Mouse (Mus musculus) Patski (cell line): Measurements from ENCODE around the gene 1700019N19Rik. TPM values are rescaled to one million over a fixed set of nuclear protein-coding genes. Genes with fewer than 3 reads are reported as not detected.
A peak's percentile ranks its signal among the peaks of the same experiment; 100 is the strongest.

ENCODE experiments used
- ATAC-seq: fragments of 100-300 bp; one replicate; pipeline ENCODE4 v1.8.0; 2021
- CTCF ChIA-PET: fragments of 350-600 bp; sonication (Branson Sonifier 250); formaldehyde crosslinking; loops from one replicate; lab custom pipeline; 2022; ENCODE audit warnings: inconsistent platforms; lab: Charles Lee
- POLR2A ChIA-PET: fragments of 350-600 bp; sonication (Branson Sonifier 250); formaldehyde crosslinking; loops from one replicate; lab custom pipeline; 2022; ENCODE audit warnings: antibody characterized with exemption, inconsistent platforms; lab: Charles Lee
- DNase-seq: peaks from one replicate; pipeline ENCODE4 v3.0.0-alpha.2; 2011; ENCODE audit warnings: low read depth, low spot score
- H3K27me3 ChIP-seq: fragments of 371-371 bp; one replicate; pipeline ENCODE4 v1.5.1; 2021
- CTCF ChIP-seq: fragments of 100-300 bp; IDR thresholded peaks from one replicate; pipeline ENCODE4 v1.5.1; 2021
- in situ Hi-C: fragments of 300-500 bp; cut with MboI; formaldehyde crosslinking; loops from 3 replicates; pipeline ENCODE4 v1.11.1; 2018; ENCODE audit warnings: low pct_unique_long_range_greater_than_20kb, mixed read lengths
- polyA plus RNA-seq: library from polyadenylated mRNA; unstranded; gene quantifications from one replicate; pipeline ENCODE4 v1.2.3, GENCODE M21; 2021

Gene 1700019N19Rik
- polyA plus RNA-seq, 1 experiment from 2014 or later = not detected

DNA sequence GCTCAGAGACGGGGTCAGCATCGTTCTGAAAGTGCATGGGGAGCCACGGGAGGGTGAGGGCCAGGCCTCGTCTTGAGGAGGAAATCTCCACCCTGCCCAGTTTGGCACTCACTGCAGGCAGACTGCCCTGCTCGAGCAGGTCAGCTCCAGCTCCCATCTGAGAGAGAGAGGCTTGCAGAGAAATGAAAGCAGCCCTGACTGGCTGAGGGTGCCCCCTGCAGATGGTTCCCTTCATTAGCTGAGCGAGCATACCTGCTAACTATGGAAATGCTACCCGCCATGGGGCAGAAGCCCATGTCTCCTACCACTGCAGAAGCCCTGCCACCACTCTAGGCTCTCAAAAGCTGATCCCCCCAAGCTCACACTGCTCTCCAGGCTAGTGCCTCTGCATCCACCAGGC lies 33.4 kb upstream of the 1700019N19Rik start:
- in situ Hi-C loops = no loop called here

DNA sequence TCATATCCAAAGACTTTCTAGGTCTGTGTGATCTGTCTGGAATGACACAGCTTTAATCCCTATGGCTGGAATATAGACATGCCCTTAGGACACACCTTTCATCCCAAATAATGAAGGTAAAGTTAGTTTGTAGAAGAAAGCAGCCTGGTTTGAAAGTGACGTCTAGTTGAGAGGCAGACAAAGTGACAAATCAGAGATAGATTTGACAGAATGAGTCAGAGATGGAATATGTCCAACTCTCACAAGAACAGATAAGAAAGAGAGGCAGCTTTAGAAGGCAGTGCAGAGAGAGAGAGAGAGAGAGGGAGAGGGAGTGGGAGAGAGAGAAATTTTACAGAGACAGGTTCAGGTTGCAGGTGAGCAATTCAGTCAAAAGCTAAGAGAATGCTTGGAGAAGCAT lies 30.1 kb upstream of the 1700019N19Rik start:
- CTCF ChIA-PET = no interaction called here
- ATAC-seq (no peak), DNase-seq (no peak)
- peaks cover 11% of the 10 kb centered on the region for H3K27me3 ChIP-seq
- POLR2A ChIA-PET = no interaction called here
- no peak for TF ChIP-seq CTCF
- in situ Hi-C loops = no loop called here

More for the DNA sequence above, 33.4 kb upstream of the 1700019N19Rik start:
- no peak for TF ChIP-seq CTCF
- H3K27me3 ChIP-seq = no peaks in the 10 kb centered on the region
- ChIA-PET POLR2A (no interaction called here), CTCF (no interaction called here)
- no peak for ATAC-seq
- DNase-seq = no peak

DNA sequence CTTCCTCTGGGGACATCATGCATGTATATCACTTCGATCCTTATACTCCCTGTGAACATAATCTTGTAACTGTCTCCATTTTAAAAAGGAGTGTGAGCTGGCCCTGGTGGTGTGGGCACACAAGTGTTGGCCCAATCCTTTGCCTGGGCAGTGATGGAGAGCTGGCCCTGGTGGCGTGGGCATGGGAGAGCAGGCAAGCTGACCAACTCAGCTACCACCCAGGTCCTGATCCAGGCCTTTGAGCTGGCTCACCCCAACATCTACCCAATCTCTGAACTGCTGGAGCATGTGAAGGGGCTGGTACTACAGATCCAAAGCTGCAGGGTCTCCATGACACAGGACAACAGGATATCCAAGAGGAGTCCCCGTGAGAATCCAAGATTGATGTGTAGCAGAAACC lies 29.0 kb upstream of the 1700019N19Rik start:
- no peak for TF ChIP-seq CTCF
- POLR2A ChIA-PET = interaction anchor here (0.6 kb wide), 1 partner anchor 167 kb away, joined by 4 read pairs; no protein-coding TSS in a partner anchor
- ATAC-seq (no peak), DNase-seq (no peak)
- peaks cover 11% of the 10 kb centered on the region for H3K27me3 ChIP-seq
- in situ Hi-C loops = no loop called here
- CTCF ChIA-PET = no interaction called here

GRCm38 (mm10) chr19:58822454-58823200 lies 28.4 kb upstream of the 1700019N19Rik start:
- H3K27me3 ChIP-seq = peaks cover 11% of the 10 kb centered on the region
- ChIA-PET POLR2A (interaction anchor here (0.6 kb wide), 1 partner anchor 167 kb away, joined by 4 read pairs; no protein-coding TSS in a partner anchor), CTCF (no interaction called here)
- ATAC-seq (peak; percentile 26), DNase-seq (no peak)
- in situ Hi-C loops = no loop called here
- no peak for TF ChIP-seq CTCF

DNA sequence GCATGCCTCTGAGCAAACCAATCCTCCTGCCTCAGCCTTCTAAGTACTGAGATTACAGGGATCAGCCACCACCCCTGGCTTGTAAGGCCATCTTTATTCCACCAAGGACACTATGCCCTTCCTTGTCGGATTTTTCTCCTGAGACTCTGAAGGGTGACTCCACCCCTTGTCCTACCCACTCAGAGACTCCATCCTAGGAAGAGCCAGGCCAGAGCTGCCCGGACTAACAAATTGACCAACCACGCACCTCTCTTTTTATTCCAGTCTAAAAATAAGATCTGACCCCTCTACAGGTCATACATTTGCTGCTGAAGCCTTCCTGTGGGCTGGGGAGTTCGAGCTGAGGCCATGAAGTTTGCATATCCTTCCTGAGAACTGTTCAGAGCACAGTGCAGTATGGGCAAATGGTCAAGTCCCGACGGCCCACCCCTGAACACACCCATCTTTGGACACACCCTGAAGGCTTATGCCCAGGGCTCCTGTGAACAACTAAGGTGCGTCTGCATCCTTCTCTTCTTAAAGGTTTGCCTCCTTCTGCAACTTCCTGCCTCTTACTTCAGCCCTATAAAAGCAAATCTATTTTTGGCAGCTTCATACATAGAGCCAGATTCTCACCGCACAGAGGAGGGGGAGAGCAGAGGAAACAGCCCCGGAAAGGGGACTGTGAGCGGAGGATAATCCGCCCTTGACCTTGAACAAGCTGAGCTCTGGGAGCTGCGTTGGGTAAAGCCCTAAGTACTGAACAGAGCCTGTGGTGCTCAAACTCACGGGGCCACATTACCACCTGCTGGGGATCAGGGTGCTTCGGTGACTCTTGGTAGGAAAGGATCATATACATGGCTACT lies 24.5 kb upstream of the 1700019N19Rik start:
- CTCF ChIA-PET = no interaction called here
- no peak for TF ChIP-seq CTCF
- in situ Hi-C loops = no loop called here
- POLR2A ChIA-PET = no interaction called here
- H3K27me3 ChIP-seq = peaks cover 21% of the 10 kb centered on the region
- no peak for ATAC-seq
- no peak for DNase-seq

- DNase-seq (no peak), ATAC-seq (no peak)
- no peak for TF ChIP-seq CTCF
- H3K27me3 ChIP-seq = peaks cover 21% of the 10 kb centered on the region
- CTCF ChIA-PET = no interaction called here
- in situ Hi-C loops = no loop called here
- POLR2A ChIA-PET = no interaction called here
Measured at GRCm38 (mm10) chr19:58817398-58817797, 23.1 kb upstream of the 1700019N19Rik start.

GRCm38 (mm10) chr19:58816453-58817041 lies 22.3 kb upstream of the 1700019N19Rik start:
- ATAC-seq (no peak), DNase-seq (no peak)
- TF ChIP-seq CTCF = no peak
- peaks cover 15% of the 10 kb centered on the region for H3K27me3 ChIP-seq
- in situ Hi-C loops = no loop called here
- CTCF ChIA-PET = no interaction called here
- POLR2A ChIA-PET = no interaction called here

DNA sequence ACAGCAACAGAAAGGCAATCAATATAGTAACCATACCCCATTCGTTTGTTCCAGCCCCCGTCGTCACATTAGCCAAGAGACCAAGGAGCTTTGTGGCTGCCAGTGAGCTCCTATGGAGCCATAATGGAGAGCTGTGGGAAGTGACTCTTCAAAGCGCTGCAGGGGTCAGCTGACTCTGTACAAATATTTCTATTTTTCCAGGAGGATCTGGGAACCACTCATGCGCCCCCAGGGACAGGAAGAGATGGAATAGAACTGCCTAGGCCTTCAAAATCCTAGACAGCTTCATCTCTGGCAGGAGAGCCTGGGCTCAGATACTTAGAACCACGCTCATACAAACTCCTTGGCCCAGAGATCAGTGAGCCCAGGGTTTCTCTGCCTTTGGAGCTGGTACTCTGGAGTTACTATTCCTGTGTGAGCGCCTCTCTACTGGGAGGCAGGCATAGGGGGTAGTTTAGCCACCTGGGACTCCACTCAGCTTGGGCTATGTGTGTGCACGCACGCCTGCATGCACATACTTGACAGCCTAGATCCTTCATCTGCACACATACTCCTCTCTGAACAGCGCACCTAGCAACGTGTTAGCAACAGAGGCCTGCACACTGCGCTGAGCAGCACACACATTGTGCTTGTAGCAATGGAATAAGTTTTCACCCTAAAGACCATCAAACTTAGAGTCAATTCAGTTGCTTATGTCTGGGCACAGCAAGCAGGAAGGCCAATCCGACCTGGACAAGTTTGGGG lies 21.1 kb upstream of the 1700019N19Rik start:
- no peak for DNase-seq
- in situ Hi-C loops = no loop called here
- TF ChIP-seq CTCF = no peak
- ChIA-PET CTCF (no interaction called here), POLR2A (interaction anchor here (1.5 kb wide), 1 partner anchor 88 kb away, joined by 3 read pairs; no protein-coding TSS in a partner anchor)
- peaks cover 15% of the 10 kb centered on the region for H3K27me3 ChIP-seq
- no peak for ATAC-seq

DNA sequence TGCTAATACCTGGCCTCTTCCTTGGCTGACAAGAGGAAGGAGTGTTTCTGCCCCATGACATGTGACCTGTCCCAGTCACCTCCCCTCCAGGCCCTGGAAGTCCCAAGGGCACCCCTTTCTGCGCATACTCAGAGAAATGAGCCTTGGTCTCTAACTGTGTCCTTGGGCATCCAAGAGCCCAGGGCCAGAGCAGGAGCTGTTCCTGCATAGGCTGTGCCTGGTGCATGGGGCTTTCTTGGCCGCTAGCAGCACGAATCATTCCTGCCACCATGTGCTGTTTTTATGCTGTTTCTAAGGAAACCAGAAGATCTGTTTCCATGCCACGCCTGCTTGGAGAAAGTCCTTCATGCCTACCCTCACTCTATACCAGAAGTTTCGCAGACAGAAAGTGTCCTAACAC lies 16.3 kb upstream of the 1700019N19Rik start:
- ATAC-seq (no peak), DNase-seq (no peak)
- POLR2A ChIA-PET = no interaction called here
- CTCF ChIA-PET = interaction anchor here (0.7 kb wide), 1 partner anchor 93 kb away, joined by 3 read pairs; no protein-coding TSS in a partner anchor
- H3K27me3 ChIP-seq = peaks cover 3% of the 10 kb centered on the region
- in situ Hi-C loops = no loop called here
- TF ChIP-seq CTCF = no peak

- TF ChIP-seq CTCF = no peak
- H3K27me3 ChIP-seq = no peaks in the 10 kb centered on the region
- ChIA-PET CTCF (interaction anchor here (1.1 to 7.8 kb wide), 4 partner anchors 19 to 400 kb away, joined by 3 to 51 read pairs (median 6); no protein-coding TSS in a partner anchor), POLR2A (no interaction called here)
- ATAC-seq (no peak), DNase-seq (no peak)
- in situ Hi-C loops = loop anchor here (5.0 to 10.0 kb wide), 2 partner anchors 98 to 396 kb away; no protein-coding TSS in a partner anchor
Measured at GRCm38 (mm10) chr19:58808864-58809263, 14.6 kb upstream of the 1700019N19Rik start.
